Mouse (Mus musculus): ENCODE results near the gene Srm. TPM values are rescaled to one million over a fixed set of nuclear protein-coding genes. Genes with fewer than 3 reads are reported as not detected.

Gene Srm
- total RNA-seq (2021), result 10 to 100 TPM; 68.1 to 70.2 TPM
- long read RNA-seq, experiment 1, transcript Srm-201 (7 exons, 1,338 nt), result major isoform, 55 of 76 reads
- long read RNA-seq, experiment 1, partial matches to known transcripts, result 15 of 76 reads
- long read RNA-seq, experiment 1, other reads (novel, unspliced or antisense), result 6 of 76 reads
- long read RNA-seq, experiment 2, transcript Srm-201 (7 exons, 1,338 nt), result major isoform, 67 of 103 reads
- long read RNA-seq, experiment 2, partial matches to known transcripts, result 22 of 103 reads
- long read RNA-seq, experiment 2, other reads (novel, unspliced or antisense), result 14 of 103 reads

DNA sequence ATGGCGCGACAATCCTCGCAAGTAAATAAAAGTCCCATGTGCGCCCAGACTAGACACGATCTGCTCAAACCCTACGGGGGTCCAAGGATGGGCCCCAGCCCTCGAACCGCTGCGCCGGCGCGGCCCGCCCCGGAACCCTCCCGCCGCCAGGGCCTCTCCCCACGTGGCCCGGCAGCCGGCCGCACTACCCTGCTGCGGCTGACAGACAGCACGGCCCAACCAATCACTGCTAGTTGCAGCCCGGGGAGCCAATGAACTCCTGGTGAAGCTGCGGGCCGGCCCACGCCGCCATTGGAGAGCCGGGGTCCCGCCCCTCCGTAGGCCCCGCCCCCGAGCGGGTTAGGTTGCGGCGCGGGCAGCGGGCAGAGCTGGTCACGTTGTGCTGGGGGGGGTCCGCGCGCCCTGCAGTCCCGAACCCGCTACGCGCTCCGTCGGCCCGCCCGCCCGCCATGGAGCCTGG is at the start of gene Srm:
Srm (plus strand) TSS at position 333 of the 460 bp plus-strand sequence.
- H3K27ac ChIP-seq, result peak within 1 kb of the TSS; percentile 91
- peak; percentile 96 to 98 for DNase-seq (ENCODE audit: low spot score in 2 of 2)
- 0 out of 2 replicates have a peak, but pooled peaks have one; percentile 7 for TF ChIP-seq CTCF (conservative IDR thresholded peaks at IDR 0.05)
- H3K4me3 ChIP-seq, result peak within 1 kb of the TSS; percentile 94

DNA sequence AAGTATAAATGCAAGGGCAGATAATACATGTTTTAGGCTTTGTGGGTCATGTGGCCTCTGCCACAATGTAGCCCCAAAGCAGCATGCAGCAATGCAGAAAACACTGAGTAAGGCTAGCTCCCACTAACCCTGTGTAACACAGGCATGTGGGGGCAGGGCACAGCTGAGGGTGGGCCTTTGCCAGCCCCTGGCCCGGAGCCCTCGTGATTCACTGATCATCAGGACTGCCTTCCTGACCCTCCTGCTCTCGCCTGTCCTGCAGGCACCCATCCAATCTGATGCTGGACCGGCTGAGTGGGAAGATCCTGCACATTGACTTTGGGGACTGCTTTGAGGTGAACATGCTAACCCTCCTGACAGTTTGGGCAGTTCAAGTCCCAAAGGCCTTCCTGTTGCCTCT is 42.2 kb upstream of the Srm start:
- Histone ChIP-seq H3K27ac (no peak overlapping the region), H3K4me3 (no peak overlapping the region)
- no peak for DNase-seq (ENCODE audit: low spot score in 2 of 2)
- no peak for TF ChIP-seq CTCF (conservative IDR thresholded peaks at IDR 0.05)

DNA sequence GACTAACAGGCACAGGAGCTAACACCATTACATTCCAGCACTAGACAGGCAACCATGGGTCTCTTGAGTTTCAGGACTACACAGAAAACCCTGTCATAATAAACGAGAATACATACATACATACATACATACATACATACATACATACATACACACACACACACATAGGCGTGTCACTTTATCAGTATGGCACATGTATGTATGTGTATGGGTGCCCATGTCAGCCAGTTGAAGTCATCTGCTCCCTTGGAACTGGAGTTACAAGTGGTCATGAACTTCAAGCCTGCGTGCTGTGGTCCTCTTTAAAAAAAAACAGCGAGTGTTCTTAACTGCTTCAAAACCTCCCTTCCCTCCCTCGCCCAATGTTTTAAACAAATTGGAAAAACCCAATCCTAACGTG is 33.5 kb upstream of the Srm start:
- Histone ChIP-seq H3K4me3 (peak overlapping the region; percentile 85), H3K27ac (peak overlapping the region; percentile 100)
- no peak for DNase-seq (ENCODE audit: low spot score in 2 of 2)
- TF ChIP-seq CTCF (conservative IDR thresholded peaks at IDR 0.05), result no peak

DNA sequence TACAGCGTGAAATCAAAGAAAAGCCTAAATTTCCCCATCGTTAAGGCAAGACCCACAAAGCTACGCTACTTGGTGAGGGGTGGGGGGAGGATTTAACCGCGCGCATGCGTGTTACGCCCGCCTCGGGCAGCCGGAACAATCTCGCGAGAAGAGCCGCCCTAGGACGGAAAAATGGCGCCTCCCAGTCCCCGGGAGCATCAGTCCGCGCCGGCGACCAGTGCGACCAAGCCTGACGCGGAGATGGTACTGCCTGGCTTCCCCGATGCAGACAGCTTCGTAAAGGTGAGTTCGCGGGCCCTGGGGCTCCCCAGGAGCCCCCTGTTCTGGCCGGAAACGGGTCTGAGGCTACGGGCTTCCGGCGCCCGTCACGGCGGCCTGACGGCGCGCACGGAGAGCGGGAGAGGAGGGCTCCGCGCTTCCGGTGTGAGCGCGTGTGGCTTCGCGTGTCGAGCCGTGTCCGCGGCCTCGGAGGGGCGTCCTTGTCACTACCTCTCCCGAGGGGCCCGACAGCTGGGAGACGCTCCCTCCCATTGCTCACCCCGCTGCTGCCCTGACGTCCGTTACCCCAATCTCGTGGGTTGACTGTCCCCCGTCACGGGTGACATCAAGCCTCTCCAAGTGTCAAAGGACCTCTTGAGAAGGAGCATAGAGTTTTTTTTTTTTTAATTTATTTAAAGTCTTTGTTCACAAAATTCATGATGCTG is 32.9 kb upstream of the Srm start, which contains the start of gene Exosc10:
Exosc10 (plus strand) TSS at position 133 of the 704 bp plus-strand sequence.
- peak; percentile 79 to 84 for DNase-seq (ENCODE audit: low spot score in 2 of 2)
- no peak; the same call in 1 of the 2 replicates for TF ChIP-seq CTCF (conservative IDR thresholded peaks at IDR 0.05)
- Histone ChIP-seq H3K4me3 (peak within 1 kb of the TSS; percentile 85), H3K27ac (peak within 1 kb of the TSS; percentile 100)

DNA sequence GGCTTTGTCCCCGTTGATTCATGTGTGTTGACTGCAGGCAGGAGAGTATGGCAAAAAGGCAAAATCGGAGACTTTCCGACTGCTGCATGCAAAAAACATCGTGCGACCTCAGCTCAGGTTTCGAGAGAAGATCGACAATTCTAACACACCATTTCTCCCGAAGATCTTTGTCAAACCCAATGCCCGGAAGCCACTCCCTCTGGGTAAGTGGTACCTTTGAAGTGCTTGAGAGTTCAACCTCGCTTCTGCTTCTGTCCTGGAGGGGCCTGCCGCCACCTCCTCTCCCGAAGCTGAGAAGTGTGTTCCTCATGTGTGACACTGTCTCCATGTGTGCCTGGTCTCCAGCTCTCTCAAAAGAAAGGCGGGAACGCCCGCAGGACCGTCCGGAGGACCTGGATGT is 28.6 kb upstream of the Srm start:
- Histone ChIP-seq H3K27ac (no peak overlapping the region), H3K4me3 (no peak overlapping the region)
- no peak for TF ChIP-seq CTCF (conservative IDR thresholded peaks at IDR 0.05)
- no peak for DNase-seq (ENCODE audit: low spot score in 2 of 2)

DNA sequence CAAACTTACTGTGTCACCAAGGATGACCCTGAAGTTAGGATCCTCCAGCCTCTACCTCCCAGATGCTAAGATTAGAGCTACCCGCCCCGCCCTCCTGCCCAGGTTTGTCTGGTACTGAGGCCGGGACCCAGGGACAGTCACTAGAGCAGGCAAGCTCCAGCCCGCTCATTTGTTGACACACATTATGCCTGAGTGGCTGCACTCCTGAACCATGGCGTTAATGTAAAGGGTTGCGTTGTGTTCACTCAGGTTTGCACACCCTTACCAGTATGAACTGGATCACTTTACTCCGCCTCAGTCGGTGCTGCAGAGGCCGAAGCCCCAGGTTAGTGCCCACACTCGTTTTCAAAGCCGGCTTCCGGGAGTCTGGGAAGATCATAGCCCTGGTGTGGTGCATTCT is 27.7 kb upstream of the Srm start:
- Histone ChIP-seq H3K4me3 (no peak overlapping the region), H3K27ac (no peak overlapping the region)
- no peak for DNase-seq (ENCODE audit: low spot score in 2 of 2)
- no peak for TF ChIP-seq CTCF (conservative IDR thresholded peaks at IDR 0.05)

DNA sequence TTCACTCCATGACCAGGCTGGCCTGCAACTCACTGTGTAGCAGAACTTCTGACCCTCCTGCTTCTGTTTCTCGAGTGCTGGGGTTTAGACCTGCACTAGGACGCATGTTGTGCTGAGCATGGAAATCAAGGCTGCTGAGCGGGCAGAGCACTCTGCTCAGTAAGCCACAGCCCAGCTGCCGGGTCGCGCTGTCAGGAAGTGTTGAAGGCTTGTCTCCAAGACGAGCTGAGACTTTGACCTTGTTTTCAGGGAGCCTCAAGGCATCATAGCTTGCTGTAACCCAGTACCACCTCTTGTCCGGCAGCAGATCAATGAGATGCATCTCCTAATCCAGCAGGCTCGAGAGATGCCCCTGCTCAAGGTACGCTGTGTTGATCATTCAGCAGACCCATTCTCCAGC is 21.2 kb upstream of the Srm start:
- Histone ChIP-seq H3K27ac (no peak overlapping the region), H3K4me3 (no peak overlapping the region)
- DNase-seq (ENCODE audit: low spot score in 2 of 2), result no peak
- TF ChIP-seq CTCF (conservative IDR thresholded peaks at IDR 0.05), result no peak

DNA sequence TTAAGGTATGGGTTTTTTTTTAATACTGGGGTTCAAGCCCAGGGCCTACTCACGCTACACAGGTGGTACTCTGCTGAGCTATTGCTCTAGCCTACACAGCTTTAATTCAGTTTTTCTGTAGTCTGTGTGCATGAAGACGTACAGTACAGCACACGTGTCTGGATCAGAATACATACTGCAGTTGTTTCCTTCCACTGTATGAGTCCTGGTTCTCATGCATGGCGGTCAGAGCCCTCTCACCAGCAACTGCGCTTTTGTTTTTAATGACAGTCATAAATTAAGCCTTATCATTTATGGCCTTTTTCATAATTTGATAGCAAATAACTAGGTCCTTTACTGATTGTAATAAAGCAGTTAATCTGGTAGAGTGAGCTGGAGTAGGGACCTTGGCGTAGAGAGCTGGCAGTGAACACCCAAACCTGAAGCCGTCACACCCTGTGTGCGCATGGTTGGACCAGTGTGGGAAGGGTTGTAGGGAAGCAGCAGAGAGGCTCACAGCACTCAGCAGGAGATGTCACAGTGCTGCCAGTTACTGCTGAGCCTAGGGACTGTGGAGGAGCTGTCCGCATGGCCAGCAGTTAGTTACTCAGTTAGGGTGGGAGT is 20.5 kb upstream of the Srm start:
- no peak overlapping the region for H3K4me3 ChIP-seq
- no peak for DNase-seq (ENCODE audit: low spot score in 2 of 2)
- TF ChIP-seq CTCF (conservative IDR thresholded peaks at IDR 0.05), result no peak
- no peak overlapping the region for H3K27ac ChIP-seq

DNA sequence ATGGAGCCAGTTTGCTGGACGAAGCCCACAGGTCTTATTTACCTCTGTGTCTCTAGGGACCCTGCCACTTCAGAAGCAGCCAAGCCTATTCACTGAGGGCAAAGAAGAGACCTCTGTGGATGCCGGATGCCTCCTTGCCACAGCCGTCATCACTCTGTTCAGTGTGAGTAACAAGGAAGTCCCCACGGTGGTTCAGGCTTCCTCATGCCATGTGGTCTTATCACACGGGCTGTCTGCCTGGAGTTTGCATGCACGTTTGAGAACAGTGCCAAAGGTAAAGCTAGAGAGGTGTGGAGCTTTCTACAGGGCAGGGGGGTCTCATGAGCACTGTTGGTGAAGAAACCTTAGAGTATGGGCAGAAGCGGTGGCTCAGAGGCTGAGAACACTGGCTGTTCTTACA is 18.1 kb upstream of the Srm start:
- H3K27ac ChIP-seq, result no peak overlapping the region
- no peak for TF ChIP-seq CTCF (conservative IDR thresholded peaks at IDR 0.05)
- DNase-seq (ENCODE audit: low spot score in 2 of 2), result no peak
- H3K4me3 ChIP-seq, result no peak overlapping the region

DNA sequence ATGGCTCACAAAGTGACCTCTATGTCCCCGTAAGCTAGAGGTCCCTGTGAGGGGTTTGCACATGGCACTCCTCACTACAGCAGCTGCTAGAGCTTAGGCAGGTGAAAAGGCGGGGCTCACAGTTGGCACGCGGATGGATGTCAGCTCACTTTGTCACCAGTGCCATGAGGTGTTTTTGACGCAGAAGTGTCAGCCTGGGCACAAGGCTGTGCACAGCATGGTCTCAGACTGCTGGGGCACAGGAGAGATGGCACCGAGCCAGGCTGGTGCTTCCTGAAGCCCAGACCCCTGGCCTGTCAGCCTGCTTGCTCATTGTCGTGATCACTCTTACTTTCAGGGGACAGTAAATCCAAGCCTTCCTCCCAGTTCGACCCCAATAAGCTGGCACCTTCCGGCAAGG is 10.5 kb upstream of the Srm start:
- no peak overlapping the region for H3K27ac ChIP-seq
- no peak for DNase-seq (ENCODE audit: low spot score in 2 of 2)
- TF ChIP-seq CTCF (conservative IDR thresholded peaks at IDR 0.05), result no peak
- H3K4me3 ChIP-seq, result no peak overlapping the region

DNA sequence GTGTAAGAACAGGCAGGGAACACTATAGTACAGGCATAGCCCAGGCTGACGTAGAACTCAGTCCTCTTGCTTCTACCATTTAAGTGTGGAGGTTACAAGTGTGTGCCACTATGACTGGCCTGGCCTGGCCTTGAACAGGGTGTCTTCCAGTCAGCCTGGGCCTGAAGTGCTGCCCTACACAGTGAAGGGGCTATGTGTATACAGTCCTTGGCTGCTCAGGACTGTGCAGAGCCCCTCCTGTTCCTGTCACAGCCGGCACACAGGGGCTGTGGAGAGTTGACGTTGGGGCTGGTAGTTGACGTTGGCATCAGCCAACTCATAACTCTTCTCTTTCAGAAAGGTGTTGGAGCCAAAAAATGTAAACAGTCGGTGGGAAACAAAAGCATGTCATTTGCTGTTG is 9.9 kb upstream of the Srm start:
- H3K4me3 ChIP-seq, result no peak overlapping the region

DNA sequence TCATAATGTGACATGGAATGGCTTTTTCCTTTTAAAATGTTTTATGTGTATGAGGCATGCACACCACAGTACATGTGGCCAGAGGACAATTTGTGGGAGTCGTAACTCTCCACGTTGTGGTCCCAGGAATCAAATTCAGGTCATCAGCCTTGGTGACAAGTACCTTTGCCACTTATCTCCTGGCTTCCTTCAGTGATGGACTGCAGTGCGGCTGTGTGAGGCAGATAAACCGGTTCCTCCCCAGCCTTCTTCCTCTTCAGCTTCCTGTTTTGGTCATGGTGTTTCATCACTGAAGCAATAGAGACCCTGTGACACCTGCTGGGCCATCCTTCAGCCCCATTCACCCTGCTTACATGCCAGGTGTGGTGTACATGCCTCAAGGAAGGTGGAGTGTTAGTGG is 8.0 kb upstream of the Srm start:
- H3K27ac ChIP-seq, result no peak overlapping the region
- no peak for TF ChIP-seq CTCF (conservative IDR thresholded peaks at IDR 0.05)
- H3K4me3 ChIP-seq, result no peak overlapping the region

More for the DNA sequence above, 9.9 kb upstream of the Srm start:
- H3K27ac ChIP-seq, result no peak overlapping the region
- no peak for DNase-seq (ENCODE audit: low spot score in 2 of 2)
- TF ChIP-seq CTCF (conservative IDR thresholded peaks at IDR 0.05), result no peak

DNA sequence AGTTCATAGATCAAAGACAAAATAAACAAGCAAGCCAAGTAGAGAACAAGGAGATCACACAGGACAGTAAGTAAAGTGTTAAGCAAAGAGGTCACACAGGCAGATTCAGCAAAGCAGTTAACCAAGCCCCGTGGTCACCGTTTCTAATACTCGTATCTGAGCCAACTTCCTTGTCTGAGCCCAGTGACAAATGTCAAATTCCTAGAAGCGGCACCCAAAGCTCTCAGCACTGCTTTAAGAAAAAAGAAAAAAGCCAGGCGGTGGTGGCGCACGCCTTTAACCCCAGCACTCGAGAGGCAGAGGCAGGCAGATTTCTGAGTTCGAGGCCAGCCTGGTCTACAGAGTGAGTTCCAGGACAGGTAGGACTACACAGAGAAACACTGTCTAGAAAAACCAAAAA is 4.7 kb upstream of the Srm start:
- DNase-seq (ENCODE audit: low spot score in 2 of 2), result no peak
- H3K4me3 ChIP-seq, result no peak overlapping the region
- no peak for TF ChIP-seq CTCF (conservative IDR thresholded peaks at IDR 0.05)
- H3K27ac ChIP-seq, result no peak overlapping the region

More for the DNA sequence above, 8.0 kb upstream of the Srm start:
- DNase-seq (ENCODE audit: low spot score in 2 of 2), result no peak

Data from layer of hippocampus, adult 2 months (tissue).